Mouse (Mus musculus) forelimb bud, embryonic 11.5 days (tissue): ENCODE measurements at regions not wholly inside any gene's neighbourhood (a gene's known extent, or its start where the extent isn't known, plus 50 kb on each side); places are given as distances from the start of the nearest gene placed in this dataset.
"Not testable (repeated sequence)": the region's sequence is repeated elsewhere in the genome, so short reads cannot be mapped to it uniquely, and the experiment has no call there.

ENCODE experiments used
- DNase-seq: peaks from one replicate; pipeline ENCODE4 v3.0.0-alpha.2; 2012; ENCODE audit warnings: low read depth, low spot score

DNA sequence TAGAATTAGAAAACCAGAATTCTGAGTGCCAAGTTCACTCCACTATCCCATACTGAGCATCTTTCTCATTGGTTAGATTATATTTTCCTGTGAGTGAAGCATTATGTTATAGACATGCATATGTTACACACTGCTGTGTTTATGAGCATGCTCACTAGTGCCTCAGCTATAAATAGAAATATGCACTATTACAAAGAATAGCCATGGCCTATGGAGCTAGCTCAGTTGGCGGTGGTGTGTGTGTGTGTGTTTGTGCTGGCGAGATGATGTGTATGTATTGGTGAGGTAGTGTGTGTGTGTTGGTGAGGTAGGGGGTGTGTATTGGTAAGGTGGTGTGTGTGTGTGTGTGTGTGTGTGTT lies 106.2 kb downstream of the Sec31a start:
- no peak for DNase-seq

DNA sequence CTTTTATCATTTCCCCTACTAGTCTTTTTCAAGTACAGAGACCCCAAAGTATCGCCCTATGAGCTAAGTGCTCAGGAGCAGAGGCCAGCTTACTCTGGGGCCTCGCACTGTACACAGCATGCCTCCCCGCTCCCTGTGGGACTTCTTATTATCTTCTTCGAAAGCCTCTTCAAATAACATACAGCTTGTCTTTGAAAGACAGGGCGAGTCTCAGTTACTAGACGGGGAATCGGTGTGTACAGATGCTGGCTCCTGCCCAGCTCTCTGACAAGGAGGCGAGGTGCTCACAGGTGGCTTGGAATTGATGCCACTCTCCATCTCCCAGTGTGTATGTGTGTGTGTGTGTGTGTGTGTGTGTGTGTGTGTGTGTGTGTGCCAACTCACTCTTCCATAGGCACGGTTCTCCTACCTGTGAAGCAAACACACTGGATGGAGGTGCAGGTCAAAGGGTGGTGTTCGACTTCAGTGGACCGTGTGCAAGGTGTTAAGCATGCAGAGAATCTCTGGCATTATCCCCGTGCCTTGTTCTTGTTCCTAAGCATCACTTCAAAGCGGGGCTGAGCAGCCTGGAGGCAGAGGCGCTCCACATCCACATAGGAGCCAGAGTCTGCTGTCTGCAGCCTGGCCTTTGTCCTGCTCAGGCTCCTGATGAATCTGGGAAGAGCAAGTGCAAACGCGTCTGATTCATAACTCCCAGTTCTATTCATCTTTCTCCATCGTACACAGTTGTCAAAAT lies 106.8 kb downstream of the Sec31a start:
- DNase-seq = no peak

DNA sequence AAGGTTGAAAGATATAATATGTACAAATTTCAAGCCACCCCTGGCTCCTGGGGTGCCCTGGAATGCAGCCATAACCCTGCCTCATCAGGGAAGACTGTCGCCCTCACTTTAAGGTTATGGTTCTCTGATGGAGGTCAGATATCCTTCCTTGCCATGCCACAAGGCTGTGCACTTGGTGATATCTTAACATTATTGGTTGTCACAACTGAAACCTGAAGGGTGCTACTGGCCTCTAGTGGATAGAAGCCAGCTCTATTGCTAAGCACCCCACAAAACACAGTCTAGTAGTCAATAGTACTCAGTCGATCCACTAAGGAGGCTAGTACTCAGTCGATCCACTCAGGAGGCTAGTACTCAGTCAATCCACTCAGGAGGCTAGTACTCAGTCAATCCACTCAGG lies 111.6 kb downstream of the Sec31a start:
- no peak for DNase-seq

DNA sequence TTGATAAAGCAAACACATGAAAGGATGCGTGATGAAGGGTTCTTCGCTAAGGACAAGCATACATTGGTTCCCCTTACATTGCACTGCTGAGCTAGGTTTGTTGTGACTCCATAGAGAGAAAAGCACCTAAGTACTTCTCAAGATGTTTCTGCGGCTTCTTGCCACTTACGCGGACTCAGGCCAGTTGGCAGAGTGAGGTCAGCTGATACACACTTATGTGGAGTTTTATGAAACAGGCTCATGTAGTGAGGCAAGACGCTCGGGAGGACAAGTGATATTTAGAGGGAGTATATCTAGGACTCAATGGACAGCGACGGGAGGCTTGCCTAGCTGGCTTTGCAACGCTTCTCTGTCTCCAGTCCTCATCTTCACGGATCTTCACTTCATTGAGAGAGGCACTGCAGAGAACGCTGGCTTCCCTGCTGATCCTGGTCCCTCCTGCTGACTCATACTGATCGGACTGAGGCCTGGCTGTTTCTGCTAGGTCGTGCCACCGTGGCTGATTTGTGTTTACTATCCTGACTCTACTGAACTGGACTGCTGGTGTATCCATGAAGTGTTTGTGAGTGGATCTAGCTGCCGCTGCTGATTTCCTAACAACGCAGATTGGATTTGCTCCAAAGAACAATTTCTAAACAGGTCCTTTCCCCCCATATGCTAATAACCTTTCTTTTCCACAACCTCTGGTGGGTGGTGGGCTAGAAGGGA lies 113.8 kb downstream of the Sec31a start:
- no peak for DNase-seq

DNA sequence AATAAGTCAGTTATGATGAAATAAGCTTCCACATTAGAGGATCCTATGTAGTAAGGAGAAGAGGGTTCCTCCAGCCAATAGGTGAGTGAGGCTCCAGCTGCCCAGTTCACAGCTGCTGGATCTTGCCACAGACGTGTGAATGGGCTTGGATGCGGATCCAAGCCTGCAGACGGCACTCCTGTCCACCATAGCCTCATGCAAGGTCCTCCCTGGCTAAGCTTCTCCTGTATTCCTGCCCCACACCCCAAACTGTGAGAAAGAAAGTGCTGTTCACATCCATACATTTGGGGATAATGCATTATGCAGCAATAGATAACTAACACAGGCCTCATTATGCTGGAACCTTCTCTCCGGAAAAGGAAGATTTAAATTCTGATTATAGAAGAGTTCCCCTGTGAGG lies 116.9 kb downstream of the Sec31a start:
- no peak for DNase-seq

DNA sequence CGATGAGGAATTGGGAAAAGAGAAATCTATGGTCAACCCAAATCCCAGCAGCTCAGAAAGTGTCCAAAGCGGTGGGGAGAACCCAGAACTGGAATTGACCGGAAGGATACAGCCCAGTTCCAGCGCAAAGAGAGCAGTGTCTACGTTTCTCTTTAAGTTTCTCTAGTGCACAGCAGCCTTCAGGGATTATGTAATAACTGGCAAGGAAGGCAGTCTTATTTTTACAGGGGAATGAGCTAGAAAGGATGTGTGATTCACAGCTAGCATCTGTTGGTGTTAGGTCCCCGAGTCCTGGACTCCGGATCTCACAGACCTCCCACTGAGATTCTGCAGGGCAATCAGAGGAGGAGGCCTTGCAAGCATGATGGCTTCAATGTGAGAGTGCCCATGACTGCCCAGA lies 121.8 kb downstream of the Sec31a start:
- DNase-seq = no peak

DNA sequence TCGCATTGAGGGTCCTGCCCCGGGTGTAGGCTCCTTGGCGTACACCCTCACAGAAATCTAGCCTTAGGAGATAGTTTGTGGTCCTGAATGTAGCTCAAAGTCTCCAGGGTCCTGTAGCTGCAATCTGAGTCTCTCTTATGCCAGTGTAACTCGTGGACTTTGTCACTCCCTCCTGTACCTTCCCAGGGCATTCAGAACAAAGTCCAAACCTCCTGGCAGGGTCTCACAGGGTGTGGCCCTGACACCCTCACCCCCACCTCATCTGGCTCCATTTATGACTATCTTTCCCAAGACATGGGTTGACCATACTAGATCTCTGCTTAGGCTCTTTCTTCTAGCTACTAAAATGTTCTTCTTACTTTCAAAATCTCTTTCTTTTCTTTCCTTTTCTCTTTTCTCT lies 120.6 kb upstream of the Tmem150c start:
- DNase-seq = no peak

DNA sequence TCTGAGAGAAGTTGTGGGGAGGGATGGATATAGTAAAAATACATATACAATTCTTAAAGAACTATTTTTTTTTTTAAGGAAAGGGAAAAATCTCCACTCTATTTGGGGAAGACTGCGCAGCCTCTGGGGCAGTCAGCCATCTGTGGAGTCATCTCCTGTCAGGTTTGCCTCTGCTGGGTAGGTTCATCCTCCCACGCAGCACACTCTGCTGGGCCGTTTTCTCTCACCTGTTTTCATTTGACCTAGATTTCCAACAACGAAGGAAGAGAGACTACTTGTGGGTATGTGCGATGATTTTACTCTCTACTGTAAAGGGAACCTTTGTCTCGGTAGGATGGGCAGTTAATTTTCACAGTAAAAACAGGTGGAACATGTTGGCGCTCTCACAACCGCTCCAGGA lies 119.9 kb upstream of the Tmem150c start:
- no peak for DNase-seq

DNA sequence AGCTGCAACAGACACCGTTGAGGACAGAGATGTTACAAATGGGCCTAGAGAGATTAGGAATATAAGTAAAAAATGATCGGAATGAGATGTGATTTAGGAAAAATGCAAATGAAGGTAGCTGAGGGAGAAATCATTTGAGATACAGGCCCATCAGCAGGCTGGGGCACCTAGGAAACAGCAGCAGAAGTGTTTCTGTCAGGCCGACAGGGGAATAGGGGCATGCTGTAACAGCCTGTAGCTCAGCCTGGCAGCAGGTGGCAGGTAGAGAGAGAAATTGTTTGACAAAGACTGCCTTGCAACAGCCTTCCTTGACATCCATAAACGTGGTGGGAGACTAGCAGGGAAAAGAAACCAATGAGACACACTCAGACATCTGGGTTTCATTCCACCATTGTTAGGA lies 115.1 kb upstream of the Tmem150c start:
- DNase-seq = no peak

DNA sequence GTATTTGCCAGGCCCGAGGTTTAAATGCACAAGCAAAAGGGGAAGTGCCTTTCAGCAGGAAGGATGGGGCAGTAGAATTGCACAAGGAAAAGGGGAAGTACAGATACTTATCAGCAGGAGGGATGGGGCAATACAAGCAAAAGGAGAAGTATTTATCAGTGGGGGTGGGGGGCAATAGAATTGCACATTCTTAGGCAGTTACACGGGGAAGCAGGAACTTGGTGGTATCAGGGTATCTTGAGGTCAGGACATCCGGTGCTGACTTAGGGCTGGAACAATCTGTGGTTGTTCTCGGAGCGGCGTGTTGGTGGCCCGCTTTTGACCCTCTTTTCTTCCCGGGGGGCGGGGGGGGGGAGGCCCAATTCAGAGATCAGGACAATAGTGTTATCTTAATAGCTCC lies 112.4 kb upstream of the Tmem150c start:
- DNase-seq = not testable (repeated sequence)

DNA sequence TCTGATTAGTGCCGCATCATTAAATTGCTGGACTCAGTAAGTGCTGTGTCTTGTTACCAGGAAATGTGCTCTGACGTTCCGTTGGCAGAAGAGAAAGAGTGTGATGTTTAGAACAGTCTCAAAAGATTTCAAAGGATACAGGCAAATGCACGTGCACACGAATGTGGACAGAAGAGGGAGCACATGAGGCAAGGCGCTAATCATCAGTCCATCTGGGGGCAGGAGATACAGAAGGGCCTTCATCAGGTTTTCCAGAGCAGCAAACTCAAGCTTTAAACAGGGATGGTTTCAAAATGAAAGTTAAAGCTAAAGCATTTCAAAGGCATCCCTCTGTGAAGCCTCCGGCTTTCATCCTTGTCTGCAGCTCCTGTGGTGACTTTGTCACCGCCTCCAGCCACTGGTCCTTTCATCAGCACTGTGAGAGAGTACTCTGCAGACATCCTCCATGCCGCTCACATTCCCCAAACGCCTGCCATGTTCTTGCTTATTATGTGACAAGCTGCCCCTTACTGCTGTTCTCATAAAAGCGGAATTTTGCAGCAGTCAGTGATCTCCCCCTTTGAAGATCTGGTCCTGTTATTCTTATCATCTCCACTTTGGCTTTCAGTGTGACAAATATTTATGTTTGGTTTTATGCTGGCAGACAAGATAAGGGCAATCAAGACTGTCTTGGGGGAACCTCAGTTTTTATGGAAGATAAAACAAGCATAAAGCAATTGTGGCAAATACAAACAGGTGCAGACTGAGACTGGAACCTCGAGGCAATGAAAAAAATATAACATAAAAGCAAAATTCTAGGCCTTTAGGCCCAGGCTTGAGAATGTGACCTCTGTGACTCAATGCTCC lies 111.5 kb upstream of the Tmem150c start:
- no peak for DNase-seq

DNA sequence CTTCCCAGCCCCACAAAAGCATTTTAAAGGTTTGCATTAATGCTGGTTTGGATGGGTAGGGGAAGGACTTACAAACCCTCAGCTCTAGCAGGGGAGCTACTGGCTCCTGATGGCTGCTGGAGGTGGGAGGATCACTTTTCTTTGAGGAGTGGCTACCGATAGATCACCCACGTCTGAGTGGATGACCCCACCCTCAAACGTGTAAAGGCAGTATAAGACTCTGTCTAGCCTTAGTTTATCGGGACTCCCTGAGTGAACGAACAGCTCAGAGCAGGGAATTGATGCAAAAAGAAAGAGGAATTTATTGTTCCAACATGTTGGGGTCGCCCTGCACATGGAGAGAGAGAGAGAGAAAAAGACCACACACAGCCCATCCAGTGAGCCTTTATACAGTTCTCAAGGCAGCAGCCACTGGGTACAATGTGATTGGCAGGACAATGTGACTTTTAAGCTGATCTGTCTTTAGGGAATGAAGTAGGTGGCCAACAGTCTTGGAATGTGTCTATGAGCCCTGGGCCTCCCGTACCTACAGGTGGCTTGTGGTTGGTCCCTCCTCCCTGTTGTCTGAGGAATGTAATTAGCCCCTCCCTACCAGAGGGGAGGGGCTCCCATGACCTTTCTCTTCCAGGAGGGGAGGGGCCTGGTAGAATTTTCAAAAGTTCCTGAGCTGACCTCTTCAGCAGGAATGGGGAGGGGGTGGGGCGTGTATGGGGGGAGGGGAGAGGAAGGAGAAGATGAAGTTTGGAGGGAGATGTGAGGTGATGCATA lies 108.7 kb upstream of the Tmem150c start:
- no peak for DNase-seq

DNA sequence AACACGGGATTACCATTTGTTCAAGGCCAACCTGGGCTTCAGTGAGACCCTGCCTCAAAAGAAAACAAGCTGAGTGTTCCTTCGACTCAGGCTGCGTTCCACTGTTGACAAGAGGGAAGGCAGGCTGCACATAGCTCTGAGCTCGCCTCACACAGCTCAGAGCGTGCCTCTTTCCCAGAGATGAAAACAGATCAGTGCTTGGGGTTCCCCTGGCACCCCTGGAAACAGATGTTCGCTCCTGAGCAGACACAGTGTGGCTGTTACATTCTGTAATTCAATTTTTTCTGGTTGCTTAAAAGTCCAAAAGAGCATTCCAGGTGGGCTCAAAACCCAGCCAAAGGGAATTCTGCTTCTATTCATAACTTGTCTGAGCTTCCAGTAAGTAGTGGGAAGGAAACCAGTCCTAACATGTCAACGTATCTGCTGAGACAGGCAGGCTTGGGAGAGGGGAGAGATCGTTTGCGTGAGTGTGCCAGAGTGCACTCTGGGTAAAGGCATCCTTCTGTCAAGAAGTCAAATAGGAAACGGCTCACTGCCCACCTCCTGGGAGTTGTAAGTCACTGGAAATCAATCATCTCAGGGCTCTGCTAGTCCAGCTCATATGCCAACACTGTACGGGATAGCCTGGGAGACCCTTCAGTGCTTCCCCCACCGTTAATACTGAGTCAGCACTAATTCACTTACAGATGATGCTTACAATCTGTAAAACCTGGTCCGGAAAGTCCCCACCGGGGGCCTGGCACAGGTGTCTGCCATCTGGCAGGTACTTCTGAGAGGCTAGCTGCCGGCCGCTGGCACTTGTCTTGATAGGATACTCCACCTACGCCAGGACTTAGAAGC lies 107.3 kb upstream of the Tmem150c start:
- peak; percentile 35 for DNase-seq

DNA sequence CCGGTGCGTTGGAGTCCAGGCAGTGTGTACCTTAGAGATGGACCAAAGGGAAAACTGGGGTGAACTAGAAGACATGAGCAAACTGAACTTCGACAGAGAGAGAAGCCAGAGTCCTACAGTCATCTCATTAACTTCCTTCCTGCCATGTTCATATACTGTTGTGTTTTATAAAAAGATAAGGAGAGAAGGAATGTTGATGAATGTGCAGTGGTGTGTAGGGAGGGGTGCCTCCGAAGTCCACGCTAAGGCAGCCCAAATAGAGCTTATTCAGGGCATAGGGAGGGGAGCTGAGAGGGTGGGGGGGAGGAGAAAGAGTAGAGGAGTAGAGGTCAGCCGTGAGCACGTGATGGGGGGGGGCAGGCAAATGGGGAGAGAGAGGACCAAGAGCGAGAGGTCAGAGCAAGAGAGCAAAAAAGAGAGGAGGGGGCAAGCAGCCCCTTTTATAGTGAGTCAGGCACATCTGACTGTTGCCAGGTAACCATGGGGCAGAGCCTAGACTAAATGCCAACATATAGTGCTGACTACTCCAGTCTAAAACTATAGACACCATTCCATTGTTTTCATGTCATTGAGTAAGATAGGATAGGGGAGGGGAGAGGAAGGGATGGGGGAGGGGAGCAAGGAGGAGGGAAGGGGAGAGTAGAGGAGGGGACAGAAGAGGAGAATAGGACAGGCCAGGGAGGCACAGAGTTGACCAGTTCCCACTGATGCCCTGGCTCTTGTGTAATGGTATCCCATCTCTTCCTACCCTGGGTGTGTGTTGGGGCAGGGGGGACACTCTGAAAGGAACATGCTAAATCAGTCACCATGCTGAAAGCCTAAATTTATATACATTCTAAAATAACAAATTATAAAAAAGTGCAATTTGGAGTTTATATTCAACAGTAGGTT lies 100.4 kb upstream of the Tmem150c start:
- no peak for DNase-seq

DNA sequence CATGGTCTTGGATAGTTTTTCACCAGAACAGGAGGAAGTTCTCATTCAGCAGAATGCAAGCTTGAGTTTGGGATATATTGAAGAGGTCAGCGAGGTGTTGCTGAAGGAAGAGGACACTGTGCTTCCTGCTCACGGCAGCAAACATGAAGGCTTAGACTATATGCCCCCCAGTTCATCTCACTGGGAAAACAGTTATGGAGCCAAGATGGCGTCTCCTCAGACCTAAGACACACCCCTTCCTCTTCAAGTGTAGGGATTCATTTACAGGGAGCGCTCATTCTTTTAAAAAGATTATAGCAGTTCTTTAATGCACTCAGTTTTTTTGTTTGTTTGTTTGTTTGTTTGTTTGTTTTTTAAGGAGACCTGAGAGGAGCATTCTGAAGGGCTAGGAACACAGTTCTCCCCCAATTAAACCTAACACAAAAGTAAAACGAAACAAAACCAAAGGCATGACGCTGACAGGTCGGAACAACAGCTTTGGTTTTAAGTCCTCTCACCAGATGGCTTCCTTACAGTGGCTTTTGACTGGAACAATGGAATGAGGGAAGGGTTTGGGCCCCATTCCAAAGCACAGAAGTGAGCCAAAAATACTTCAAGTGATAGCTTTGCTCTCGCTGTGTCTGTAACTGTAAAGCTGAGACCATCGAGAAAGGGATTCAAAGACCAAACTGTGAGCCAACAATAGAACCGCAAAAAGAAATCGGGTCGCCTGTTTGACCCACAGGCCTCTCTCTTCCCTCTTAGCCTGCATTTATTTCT lies 99.5 kb upstream of the Tmem150c start:
- no peak for DNase-seq

DNA sequence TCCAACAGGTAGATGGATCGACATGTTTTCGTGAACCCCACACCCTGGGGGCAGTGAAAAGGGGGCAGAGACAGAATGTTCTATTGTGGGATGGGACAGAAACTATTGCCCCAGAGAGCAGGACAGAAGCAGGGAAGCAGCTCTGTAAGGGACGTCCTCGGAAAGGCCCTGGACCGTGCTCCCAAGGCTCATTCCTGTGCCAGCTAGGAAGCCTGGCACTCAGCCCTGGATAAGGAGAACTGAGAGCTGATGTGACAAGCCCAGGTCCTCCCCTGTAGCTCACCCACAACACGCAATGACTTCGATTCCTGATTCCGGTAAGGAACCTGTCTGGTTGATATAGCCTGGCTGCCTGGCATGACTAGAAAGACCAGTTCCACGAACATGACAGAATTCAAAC lies 95.7 kb upstream of the Tmem150c start:
- no peak for DNase-seq

DNA sequence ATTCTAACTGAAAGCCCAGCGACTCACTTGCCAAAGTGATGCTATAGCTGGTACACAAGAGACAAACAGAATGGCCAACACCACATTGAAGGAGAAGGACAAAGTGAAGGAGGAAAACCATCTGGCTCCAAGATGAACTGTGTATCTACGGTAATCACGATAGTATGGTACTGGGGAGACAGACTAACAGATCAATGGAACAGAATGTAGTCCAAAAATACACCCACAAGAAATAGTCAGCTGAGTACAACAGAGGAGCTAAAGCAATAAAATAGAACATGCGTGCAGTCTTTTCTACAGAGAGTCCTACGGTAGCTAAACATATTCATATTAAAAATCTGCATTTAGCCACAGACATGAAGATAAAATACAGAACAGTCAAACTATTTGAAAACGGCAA lies 92.4 kb upstream of the Tmem150c start:
- no peak for DNase-seq

DNA sequence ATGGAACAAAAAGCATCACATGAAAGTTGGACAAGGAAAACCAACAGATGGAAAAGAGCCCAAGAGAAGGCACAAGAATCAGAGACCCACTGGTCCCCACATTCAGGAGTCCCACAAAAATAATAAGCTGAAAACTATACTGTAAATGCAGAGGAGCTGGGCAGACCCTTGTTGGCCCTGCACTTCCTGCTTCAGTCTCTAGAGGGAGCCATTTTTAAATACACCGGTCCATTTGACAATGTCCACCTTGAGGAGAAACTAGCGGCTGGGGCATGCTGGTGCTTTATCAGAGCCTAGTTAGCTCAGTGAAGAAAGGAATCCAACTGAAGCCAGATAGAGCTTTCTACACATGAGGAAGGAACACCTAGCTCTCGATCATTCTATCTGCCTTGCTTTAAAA lies 90.1 kb upstream of the Tmem150c start:
- no peak for DNase-seq

DNA sequence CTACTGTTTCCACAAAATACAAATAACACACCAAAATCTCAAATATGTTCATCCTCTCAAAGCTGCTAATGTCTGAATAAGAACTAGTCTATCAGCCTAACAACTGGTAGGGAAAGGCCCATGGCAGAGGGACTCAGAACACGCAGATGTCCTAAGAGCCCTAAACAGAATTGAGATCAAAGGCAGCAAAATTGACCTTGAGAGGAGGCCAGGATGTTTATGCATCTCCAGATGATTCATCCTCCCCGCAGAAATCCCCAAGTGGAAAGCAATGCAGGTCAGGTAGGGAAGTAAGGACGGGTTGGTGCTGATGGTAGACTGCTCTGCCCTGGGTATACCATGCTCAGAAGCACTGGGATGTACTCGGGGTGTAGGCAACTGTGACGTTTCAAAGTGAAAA lies 89.0 kb upstream of the Tmem150c start:
- DNase-seq = no peak
